In genomic region chr5:37244666-37245242, GRCm38 (mm10) we compare ENCODE assay signal across 11 mouse cellular contexts. TPM values are rescaled to one million over a fixed set of nuclear protein-coding genes. Genes with fewer than 3 reads are reported as not detected.
A peak's percentile ranks its signal among the peaks of the same experiment; 100 is the strongest.
DNase-seq lines count a peak whose midpoint lies in the region; ATAC-seq lines count a peak whose summit lies in the region.
"Had no signal": no experiment of that assay in that cellular context is flagged by ENCODE, and none has a peak within 500 bp of the region (broad histone marks: within the 10 kb centered on the region; RNA-seq: fewer than 3 reads in every experiment).

No protein-coding gene starts in this region.

- H3K4me1 ChIP-seq in heart, embryonic 15.5 days (replicated peaks) = peaks cover 25% of the 10 kb centered on the region
- peaks cover 72% of the 10 kb centered on the region for H3K4me1 ChIP-seq in forebrain, embryonic 13.5 days
- peaks cover 33% of the 10 kb centered on the region for H3K4me1 ChIP-seq in midbrain, embryonic 11.5 days (ENCODE audit: control insufficient read depth, insufficient read depth, low read length)

- H3K4me2 ChIP-seq in heart, embryonic 15.5 days = peak overlapping the region; percentile 73
- peak overlapping the region; percentile 82 for H3K4me2 ChIP-seq in forebrain, embryonic 13.5 days
- H3K4me2 ChIP-seq in midbrain, embryonic 11.5 days = peak overlapping the region; percentile 81

- H3K27ac ChIP-seq in heart, embryonic 15.5 days = peak overlapping the region; percentile 54
- peak overlapping the region; percentile 97 for H3K27ac ChIP-seq in forebrain, embryonic 13.5 days
- peak overlapping the region; percentile 96; the same call in 1 of the 2 replicates for H3K27ac ChIP-seq in midbrain, embryonic 11.5 days (ENCODE audit: low read depth, low read length)

- 26% methylated on average over 9 of the region's 9 CpGs for WGBS in heart, embryonic 15.5 days
- WGBS in forebrain, embryonic 13.5 days = 44% methylated on average over 9 of the region's 9 CpGs
- WGBS in midbrain, embryonic 11.5 days = 48% methylated on average over 9 of the region's 9 CpGs

- H3K9ac ChIP-seq in heart, embryonic 15.5 days = no peak overlapping the region
- peak overlapping the region; percentile 88 for H3K9ac ChIP-seq in forebrain, embryonic 13.5 days
- H3K9ac ChIP-seq in midbrain, embryonic 11.5 days (ENCODE audit: low read length) = peak overlapping the region; percentile 90; the same call in 1 of the 2 replicates

- no peak for ATAC-seq in heart, embryonic 15.5 days (replicated peaks; ENCODE audit: insufficient number of reproducible peaks, insufficient read depth, low FRiP score, low read depth)
- no peak for ATAC-seq in forebrain, embryonic 13.5 days
- no peak for ATAC-seq in midbrain, embryonic 11.5 days (ENCODE audit: low FRiP score)
- no peak for ATAC-seq in megakaryocyte progenitor cell, adult 5-6 weeks (replicated peaks; ENCODE audit: poor library complexity)

- no peak overlapping the region for H3K4me3 ChIP-seq in heart, embryonic 15.5 days
- peak overlapping the region; percentile 78 for H3K4me3 ChIP-seq in forebrain, embryonic 13.5 days
- peak overlapping the region; percentile 77 for H3K4me3 ChIP-seq in midbrain, embryonic 11.5 days (ENCODE audit: low read depth, low read length)

- no peaks in the 10 kb centered on the region for H3K9me3 ChIP-seq in heart, embryonic 15.5 days (replicated peaks)
- H3K9me3 ChIP-seq in forebrain, embryonic 13.5 days (replicated peaks) = no peaks in the 10 kb centered on the region
- H3K9me3 ChIP-seq in midbrain, embryonic 11.5 days (ENCODE audit: control insufficient read depth, low read length) = no peaks in the 10 kb centered on the region

- DNase-seq in heart, adult 18-20 months = no peak
- DNase-seq in R1 (ENCODE audit: low read depth, low spot score) = peak; percentile 57
- DNase-seq in midbrain, embryonic 11.5 days (ENCODE audit: low spot score, missing footprints) = peak; percentile 88
- DNase-seq in thymus, postnatal 36 days = no peak
- no peak for DNase-seq in right cerebral cortex, adult 18-20 months

- no peaks in the 10 kb centered on the region for H3K36me3 ChIP-seq in heart, embryonic 15.5 days
- no peaks in the 10 kb centered on the region for H3K36me3 ChIP-seq in forebrain, embryonic 13.5 days (ENCODE audit: poor library complexity, severe bottlenecking)
- H3K36me3 ChIP-seq in midbrain, embryonic 11.5 days (ENCODE audit: control insufficient read depth, insufficient read depth, low read length) = no peaks in the 10 kb centered on the region

- peaks cover 94% of the 10 kb centered on the region for H3K27me3 ChIP-seq in heart, embryonic 15.5 days
- H3K27me3 ChIP-seq in forebrain, embryonic 13.5 days = peaks cover 51% of the 10 kb centered on the region
- H3K27me3 ChIP-seq in midbrain, embryonic 11.5 days (ENCODE audit: control insufficient read depth, insufficient read depth, low read length) = peaks cover 54% of the 10 kb centered on the region

RNA-seq across cellular contexts. Expression of gene Crmp1, which starts 3.0 kb away (rescaled TPM):
- 7.5 and 15.9 TPM in 2 replicates for polyA plus RNA-seq in heart, embryonic 15.5 days (2015; fragmentation: Nextera tagmentation; extraction: Ambion mirVana)
- under 1 TPM; 0.54 to 0.99 TPM for total RNA-seq in heart, adult 18-20 months (2021)
- polyA plus RNA-seq in forebrain, embryonic 13.5 days (2015; fragmentation: Nextera tagmentation; extraction: Ambion mirVana) = 474 and 511 TPM in 2 replicates
- polyA plus RNA-seq in midbrain, embryonic 11.5 days (2014; fragmentation: Nextera tagmentation; extraction: Ambion mirVana) = 272 and 295 TPM in 2 replicates
- total RNA-seq in megakaryocyte progenitor cell, adult 5-6 weeks (2015) = not detected in 2 replicates
- total RNA-seq in megakaryocyte progenitor cell, adult 5-6 weeks (2017) = not detected in 2 replicates
- total RNA-seq: granulocyte monocyte progenitor cell, adult 5-6 weeks; megakaryocyte-erythroid progenitor cell, adult 5-6 weeks; MEL had no signal

Comparison
In these comparisons a context has a peak if more than half of its experiments do, and no peak if none do; other contexts are left out.
1. DNase-seq: peak in R1 (single experiment) and midbrain, embryonic 11.5 days (single experiment); none in heart, adult 18-20 months (0 of 2), thymus, postnatal 36 days (0 of 2) and right cerebral cortex, adult 18-20 months (single experiment).
2. RNA of gene Crmp1, which starts 3.0 kb away (polyA plus RNA-seq): 474 to 511 TPM in forebrain, embryonic 13.5 days and 272 to 295 TPM in midbrain, embryonic 11.5 days; 7.5 to 15.9 TPM in heart, embryonic 15.5 days; every median in the first group is over 10 times any median in the second.
3. Peak in every context shown above with its lines, with median percentiles within 50 percentile points of each other: H3K27ac ChIP-seq and H3K4me2 ChIP-seq.